Mouse (Mus musculus): ENCODE data around the gene Npm1.

DNA sequence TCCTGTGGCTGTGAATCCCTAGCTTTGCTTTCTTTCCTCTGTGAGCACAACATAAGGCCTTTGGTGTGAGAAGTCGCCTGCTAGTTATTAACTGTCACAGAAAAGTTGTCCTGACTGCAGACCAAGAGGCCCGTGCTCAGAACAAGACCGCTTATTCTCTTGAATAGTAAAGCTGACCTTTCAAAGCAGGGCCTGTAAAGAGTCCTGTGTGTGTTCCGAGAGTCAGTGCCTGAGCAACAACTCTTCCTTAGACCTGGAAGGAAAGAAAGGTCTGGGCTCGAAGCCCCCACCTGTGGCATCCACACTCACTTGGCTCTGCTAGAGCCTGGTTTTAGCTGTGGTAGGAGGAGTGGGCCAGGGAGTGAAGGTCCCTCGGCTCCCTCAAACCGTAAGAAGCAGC is 32.1 kb upstream of the Npm1 start:
- TF ChIP-seq POLR2A (IDR thresholded peaks at IDR 0.05; ENCODE audit: control insufficient read depth, extremely low read depth, insufficient read depth, low read length, poor library complexity) (no peak), CTCF (IDR thresholded peaks at IDR 0.05; ENCODE audit: borderline replicate concordance, control insufficient read depth, extremely low read depth, insufficient read depth, low read length, poor library complexity) (no peak)

Measured in thymus, adult 2 months (tissue).